Mouse (Mus musculus) erythroblast, embryonic 14.5 days (primary cell): ENCODE results near the gene Ntn5. TPM values are rescaled to one million over a fixed set of nuclear protein-coding genes. Genes with fewer than 3 reads are reported as not detected.
"Not testable (repeated sequence)": the region's sequence is repeated elsewhere in the genome, so short reads cannot be mapped to it uniquely, and the experiment has no call there.

Source experiments
- H3K27me3 ChIP-seq: 2 replicates; pipeline ENCODE4 v1.6.1; 2012; ENCODE audit warnings: inconsistent platforms; ENCODE audit not compliant: control insufficient read depth
- H3K36me3 ChIP-seq: 2 replicates; pipeline ENCODE4 v1.6.1; 2012; ENCODE audit warnings: mild to moderate bottlenecking, inconsistent platforms; ENCODE audit not compliant: control insufficient read depth
- H3K4me1 ChIP-seq: 2 replicates; pipeline ENCODE4 v1.6.1; 2012; ENCODE audit warnings: inconsistent platforms; ENCODE audit not compliant: control insufficient read depth
- H3K4me3 ChIP-seq: replicated peaks from 2 replicates; pipeline ENCODE3; 2012; ENCODE audit warnings: moderate library complexity, mild to moderate bottlenecking, inconsistent platforms
- H3K9me3 ChIP-seq: 2 replicates; pipeline ENCODE4 v1.6.1; 2012; ENCODE audit warnings: low read length, inconsistent platforms, mixed read lengths; ENCODE audit not compliant: control insufficient read depth
- GATA1 ChIP-seq: IDR thresholded peaks from 2 replicates; pipeline ENCODE4 v1.6.1; 2012; ENCODE audit warnings: low read length, inconsistent platforms, mixed read lengths
- TAL1 ChIP-seq: IDR thresholded peaks from 3 replicates; pipeline ENCODE4 v1.6.1; 2012; ENCODE audit warnings: low read length, inconsistent platforms, mixed read lengths
- polyA plus RNA-seq: library from polyadenylated mRNA; stranded (reverse); fragments of >175 nt; gene quantifications from 2 replicates; pipeline ENCODE4 v1.2.3, GENCODE M21; 2012

The Ntn5 gene
- polyA plus RNA-seq, 1 experiment = not detected

- peaks cover 2% of the 10 kb centered on the region for H3K4me1 ChIP-seq
- H3K9me3 ChIP-seq = no peaks in the 10 kb centered on the region
- TF ChIP-seq TAL1 = no peak
- TF ChIP-seq GATA1 = no peak
- H3K27me3 ChIP-seq = peaks cover 10% of the 10 kb centered on the region
- H3K36me3 ChIP-seq = no peaks in the 10 kb centered on the region
- H3K4me3 ChIP-seq = no peak overlapping the region
Measured at GRCm38 (mm10) chr7:45649351-45649750, 34.5 kb upstream of the Ntn5 start.

DNA sequence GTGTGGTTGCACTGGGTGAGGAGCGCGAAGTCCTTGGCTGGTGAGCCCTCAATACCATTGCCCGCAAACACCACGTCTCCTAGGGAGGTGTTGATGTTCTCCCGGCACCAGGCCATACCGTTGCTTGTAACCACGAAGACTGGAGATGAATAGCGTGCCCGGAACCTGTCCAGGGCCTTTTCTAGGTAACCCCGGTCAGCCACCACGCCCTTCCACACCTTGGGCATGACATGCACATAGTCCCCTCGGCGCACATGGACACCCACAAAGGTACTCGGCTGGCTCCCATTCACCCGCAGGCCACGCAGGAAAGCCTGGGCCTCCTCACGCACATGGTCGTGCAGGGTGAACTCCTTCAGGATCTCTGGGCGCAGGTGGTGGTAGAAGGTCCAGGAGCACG is 33.3 kb upstream of the Ntn5 start:
- H3K27me3 ChIP-seq, H3K4me1 ChIP-seq, H3K36me3 ChIP-seq, H3K9me3 ChIP-seq, H3K4me3 ChIP-seq: not testable (repeated sequence)

GRCm38 (mm10) chr7:45654424-45655047 is 29.3 kb upstream of the Ntn5 start:
- Histone ChIP-seq H3K4me1 (peaks cover 5% of the 10 kb centered on the region), H3K36me3 (no peaks in the 10 kb centered on the region), H3K4me3 (no peak overlapping the region), H3K27me3 (no peaks in the 10 kb centered on the region), H3K9me3 (no peaks in the 10 kb centered on the region)
- TF ChIP-seq GATA1 (no peak), TAL1 (no peak)

GRCm38 (mm10) chr7:45660746-45661478 is 22.9 kb upstream of the Ntn5 start:
- peaks cover 4% of the 10 kb centered on the region; the same call in 1 of the 2 replicates for H3K27me3 ChIP-seq
- H3K36me3 ChIP-seq = no peaks in the 10 kb centered on the region
- no peak for TF ChIP-seq TAL1
- no peak for TF ChIP-seq GATA1
- H3K4me3 ChIP-seq = no peak overlapping the region
- no peaks in the 10 kb centered on the region for H3K4me1 ChIP-seq
- no peaks in the 10 kb centered on the region for H3K9me3 ChIP-seq

DNA sequence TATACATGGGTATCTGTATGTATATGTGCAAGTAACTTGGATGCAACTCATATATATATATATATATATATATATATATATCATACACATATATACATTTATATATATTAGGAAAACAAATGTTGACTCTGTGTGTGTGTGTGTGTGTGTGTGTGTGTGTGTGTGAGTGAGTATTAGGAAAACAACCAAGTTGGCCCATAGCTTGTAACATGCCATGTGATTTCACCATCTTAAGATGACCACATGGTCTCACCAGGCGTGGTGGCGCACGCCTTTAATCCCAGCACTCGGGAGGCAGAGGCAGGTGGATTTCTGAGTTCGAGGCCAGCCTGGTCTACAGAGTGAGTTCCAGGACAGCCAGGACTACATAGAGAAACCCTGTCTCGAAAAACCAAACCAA is 22.1 kb upstream of the Ntn5 start:
- not testable (repeated sequence) for H3K4me3 ChIP-seq, H3K4me1 ChIP-seq, H3K27me3 ChIP-seq, H3K36me3 ChIP-seq, H3K9me3 ChIP-seq

DNA sequence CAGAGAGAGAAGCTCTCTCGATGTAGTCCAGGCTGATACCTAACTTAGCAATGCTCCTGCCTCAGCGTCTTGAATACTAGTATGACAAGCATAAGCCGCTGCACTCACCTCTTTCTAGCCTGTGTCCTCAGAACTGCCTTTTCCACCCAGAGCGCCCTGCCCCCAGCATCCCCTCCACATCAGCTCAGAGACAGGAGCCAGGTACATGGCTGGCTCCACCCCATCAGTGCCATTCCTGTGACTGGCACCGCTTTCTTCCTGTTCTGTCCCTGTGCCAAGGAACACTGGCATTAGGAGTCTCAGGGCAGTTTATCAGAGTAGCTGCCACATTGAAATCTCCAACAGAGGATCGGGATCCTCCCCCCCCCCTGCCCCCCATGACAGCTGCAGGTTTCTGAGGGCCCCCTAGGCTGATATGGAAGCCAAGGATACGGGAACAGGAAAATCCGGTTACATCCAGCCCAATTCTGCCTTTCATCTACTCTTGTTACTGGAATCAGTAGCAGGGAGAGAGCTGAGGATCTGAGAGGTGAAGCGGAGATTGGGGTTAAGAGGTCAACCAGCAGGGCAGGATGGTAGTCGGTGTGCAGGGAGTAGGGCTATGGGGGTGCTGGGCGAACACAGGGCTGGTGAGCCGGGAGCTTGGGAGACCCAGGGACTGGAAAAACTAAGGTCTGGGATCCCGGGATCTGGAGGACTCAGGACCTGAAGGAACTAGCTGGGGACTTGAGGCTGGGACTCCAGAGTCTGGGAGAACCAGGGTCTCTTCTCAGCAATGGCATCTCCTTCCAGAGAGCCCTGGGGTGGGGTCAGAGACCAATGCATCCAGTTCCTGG is 18.3 kb upstream of the Ntn5 start:
- no peak for TF ChIP-seq GATA1
- TF ChIP-seq TAL1 = no peak
- H3K4me3 ChIP-seq = no peak overlapping the region
- peaks cover 6% of the 10 kb centered on the region for H3K9me3 ChIP-seq
- H3K36me3 ChIP-seq = no peaks in the 10 kb centered on the region
- H3K4me1 ChIP-seq = no peaks in the 10 kb centered on the region
- H3K27me3 ChIP-seq = peaks cover 4% of the 10 kb centered on the region; the same call in 1 of the 2 replicates

GRCm38 (mm10) chr7:45666161-45666560 is 17.7 kb upstream of the Ntn5 start, which contains the start of gene Fut2:
Fut2 (minus strand) TSS chr7:45666394.
- H3K9me3 ChIP-seq = peaks cover 6% of the 10 kb centered on the region
- no peak within 1 kb of the TSS for H3K4me3 ChIP-seq
- no peaks in the 10 kb centered on the region for H3K36me3 ChIP-seq
- no peak for TF ChIP-seq GATA1
- TF ChIP-seq TAL1 = no peak
- peaks cover 4% of the 10 kb centered on the region; the same call in 1 of the 2 replicates for H3K27me3 ChIP-seq
- H3K4me1 ChIP-seq = no peaks in the 10 kb centered on the region

DNA sequence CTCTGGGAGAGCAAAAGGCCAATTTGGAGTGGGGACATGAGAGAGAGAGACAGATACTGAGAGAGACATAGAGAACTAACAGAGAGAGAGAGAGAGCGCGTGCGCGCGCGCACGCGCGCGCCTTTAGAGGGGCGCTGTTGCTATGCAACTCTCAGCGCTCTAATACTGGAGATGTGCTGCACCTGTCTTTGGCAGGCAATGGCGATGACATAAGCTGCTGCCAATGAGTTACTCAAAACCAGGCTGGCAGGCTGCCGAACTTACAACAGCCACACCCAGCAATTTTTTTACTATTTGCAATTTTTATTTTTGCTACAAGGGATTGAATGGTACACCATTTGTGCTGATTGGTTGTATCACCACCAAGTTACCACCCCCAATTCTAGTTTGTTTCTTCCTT is 16.1 kb upstream of the Ntn5 start:
- H3K27me3 ChIP-seq = peaks cover 4% of the 10 kb centered on the region; the same call in 1 of the 2 replicates
- peaks cover 6% of the 10 kb centered on the region for H3K9me3 ChIP-seq
- H3K4me1 ChIP-seq = no peaks in the 10 kb centered on the region
- no peak overlapping the region for H3K4me3 ChIP-seq
- TF ChIP-seq TAL1 = no peak
- TF ChIP-seq GATA1 = no peak
- H3K36me3 ChIP-seq = no peaks in the 10 kb centered on the region

DNA sequence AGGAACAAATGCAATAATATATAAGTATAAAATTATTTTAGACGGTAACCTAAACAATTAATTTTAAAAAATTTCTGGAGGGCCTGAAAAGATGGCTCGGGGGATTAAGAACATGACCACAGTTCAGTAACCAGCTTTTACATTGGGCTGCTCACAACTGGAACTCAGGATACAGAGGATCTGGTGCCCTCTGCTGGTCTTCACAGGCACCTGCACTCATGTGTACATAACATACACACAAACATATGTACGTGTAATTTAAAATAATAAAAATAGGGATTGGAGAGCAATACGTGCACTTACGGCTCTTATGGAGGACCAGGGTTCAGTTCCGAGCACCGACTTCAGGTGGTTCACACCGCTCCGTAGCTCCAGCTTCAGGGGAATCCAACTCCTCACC is 14.9 kb upstream of the Ntn5 start:
- TF ChIP-seq GATA1 (no peak), TAL1 (no peak)

More for the DNA sequence above, 14.9 kb upstream of the Ntn5 start:
- Histone ChIP-seq H3K9me3 (peaks cover 6% of the 10 kb centered on the region), H3K36me3 (no peaks in the 10 kb centered on the region), H3K27me3 (peaks cover 4% of the 10 kb centered on the region; the same call in 1 of the 2 replicates), H3K4me3 (no peak overlapping the region), H3K4me1 (no peaks in the 10 kb centered on the region)
